Mouse (Mus musculus): Measurements from ENCODE around the gene Prkra.

- TF ChIP-seq CTCF (IDR thresholded peaks at IDR 0.05; ENCODE audit: insufficient read depth, low read length) (no peak), POLR2A (IDR thresholded peaks at IDR 0.05; ENCODE audit: borderline replicate concordance, extremely low read depth, low read depth, low read length) (no peak)
Measured at GRCm38 (mm10) chr2:76658551-76658950, 10.7 kb upstream of the Prkra start.

Measured in lung, adult 2 months (tissue).